Mouse (Mus musculus): ENCODE data around the gene Psg19. TPM values are rescaled to one million over a fixed set of nuclear protein-coding genes. Genes with fewer than 3 reads are reported as not detected.
"Not testable (repeated sequence)": the region's sequence is repeated elsewhere in the genome, so short reads cannot be mapped to it uniquely, and the experiment has no call there.

The Psg19 gene
- polyA plus RNA-seq, 1 experiment from 2014 or later: not detected

- Histone ChIP-seq H3K36me3 (ENCODE audit: inconsistent target) (no peaks in the 10 kb centered on the region), H3K27ac (no peak overlapping the region), H3K4me3 (ENCODE audit: inconsistent target) (no peak overlapping the region), H3K79me2 (ENCODE audit: inconsistent target) (no peaks in the 10 kb centered on the region)
Observed at GRCm38 (mm10) chr7:18779337-18779781, 19.0 kb downstream of the Psg19 start.

GRCm38 (mm10) chr7:18762885-18763284, 35.4 kb downstream of the Psg19 start:
- not testable (repeated sequence) for H3K4me3 ChIP-seq (ENCODE audit: inconsistent target); H3K36me3 ChIP-seq (ENCODE audit: inconsistent target); H3K27ac ChIP-seq; H3K79me2 ChIP-seq (ENCODE audit: inconsistent target)
- WGBS (ENCODE audit: missing documents): no CpG with 5 or more reads among the region's 2 CpGs

GRCm38 (mm10) chr7:18760152-18760551, 38.2 kb downstream of the Psg19 start:
- WGBS (ENCODE audit: missing documents): 48% methylated on average over 5 of the region's 7 CpGs
- H3K36me3 ChIP-seq (ENCODE audit: inconsistent target); H3K79me2 ChIP-seq (ENCODE audit: inconsistent target); H3K27ac ChIP-seq; H3K4me3 ChIP-seq (ENCODE audit: inconsistent target): not testable (repeated sequence)

- not testable (repeated sequence) for H3K36me3 ChIP-seq (ENCODE audit: inconsistent target); H3K4me3 ChIP-seq (ENCODE audit: inconsistent target); H3K79me2 ChIP-seq (ENCODE audit: inconsistent target); H3K27ac ChIP-seq
- WGBS (ENCODE audit: missing documents): 50% methylated on average over 8 of the region's 13 CpGs
Observed at GRCm38 (mm10) chr7:18749896-18750477, 48.3 kb downstream of the Psg19 start.

GRCm38 (mm10) chr7:18748994-18749895, 49.1 kb downstream of the Psg19 start:
- Histone ChIP-seq H3K27ac (no peak overlapping the region), H3K79me2 (ENCODE audit: inconsistent target) (no peaks in the 10 kb centered on the region), H3K36me3 (ENCODE audit: inconsistent target) (no peaks in the 10 kb centered on the region), H3K4me3 (ENCODE audit: inconsistent target) (no peak overlapping the region)
- 58% methylated on average over 6 of the region's 6 CpGs for WGBS (ENCODE audit: missing documents)

GRCm38 (mm10) chr7:18747420-18747819, 50.9 kb downstream of the Psg19 start:
- not testable (repeated sequence) for H3K27ac ChIP-seq; H3K36me3 ChIP-seq (ENCODE audit: inconsistent target); H3K4me3 ChIP-seq (ENCODE audit: inconsistent target); H3K79me2 ChIP-seq (ENCODE audit: inconsistent target)
- 79% methylated on average over 2 of the region's 2 CpGs for WGBS (ENCODE audit: missing documents)

GRCm38 (mm10) chr7:18746189-18746860, 52.0 kb downstream of the Psg19 start:
- 44% methylated on average over 18 of the region's 20 CpGs for WGBS (ENCODE audit: missing documents)
- Histone ChIP-seq H3K79me2 (ENCODE audit: inconsistent target) (no peaks in the 10 kb centered on the region), H3K4me3 (ENCODE audit: inconsistent target) (no peak overlapping the region), H3K36me3 (ENCODE audit: inconsistent target) (no peaks in the 10 kb centered on the region), H3K27ac (no peak overlapping the region)

Other genes starting within 250 kb of the Psg19 start
- not detected in 3 replicates for gene Psg27, start 231.2 kb downstream of the Psg19 start, polyA plus RNA-seq (2018)
- gene Psg23, start 182.0 kb downstream of the Psg19 start, polyA plus RNA-seq (2018): not detected in 3 replicates
- gene Psg21, start 141.8 kb downstream of the Psg19 start, polyA plus RNA-seq (2018): not detected in 3 replicates
- not detected in 3 replicates for gene Psg20, start 112.3 kb downstream of the Psg19 start, polyA plus RNA-seq (2018)
- not detected in 3 replicates for gene Psg22, start 80.4 kb downstream of the Psg19 start, polyA plus RNA-seq (2018)
- not detected in 3 replicates for gene Psg17, start 23.1 kb upstream of the Psg19 start, polyA plus RNA-seq (2018)
- 3.2 to 7.3 TPM (median 3.3 TPM) in 3 replicates for gene Mill2, start 41.4 kb upstream of the Psg19 start, polyA plus RNA-seq (2018)
- gene Pglyrp1, start 72.8 kb upstream of the Psg19 start, polyA plus RNA-seq (2018): 1.3 to 1.4 TPM in 2 of 3 replicates, not detected in the other
- 4.1 to 8.9 TPM (median 8.4 TPM) in 3 replicates for gene Ccdc61, start 111.9 kb upstream of the Psg19 start, polyA plus RNA-seq (2018)
- gene Nova2, start 127.4 kb upstream of the Psg19 start, polyA plus RNA-seq (2018): 0.01 TPM in 1 of 3 replicates, not detected in the others
- not detected in 3 replicates for gene Nanos2, start 188.9 kb upstream of the Psg19 start, polyA plus RNA-seq (2018)
- 0.25 to 0.49 TPM (median 0.46 TPM) in 3 replicates for gene Mypop, start 192.7 kb upstream of the Psg19 start, polyA plus RNA-seq (2018)
- gene Irf2bp1, start 205.5 kb upstream of the Psg19 start, polyA plus RNA-seq (2018): 7.1 to 12.7 TPM (median 12.6 TPM) in 3 replicates
- not detected in 3 replicates for gene Foxa3, start 225.0 kb upstream of the Psg19 start, polyA plus RNA-seq (2018)
- 34.2 to 90.4 TPM (median 59.0 TPM) in 3 replicates for gene Sympk, start 225.9 kb upstream of the Psg19 start, polyA plus RNA-seq (2018)

All from macrophage (primary cell).